ENCODE assay signal across 21 mouse cellular contexts in the genomic region with DNA sequence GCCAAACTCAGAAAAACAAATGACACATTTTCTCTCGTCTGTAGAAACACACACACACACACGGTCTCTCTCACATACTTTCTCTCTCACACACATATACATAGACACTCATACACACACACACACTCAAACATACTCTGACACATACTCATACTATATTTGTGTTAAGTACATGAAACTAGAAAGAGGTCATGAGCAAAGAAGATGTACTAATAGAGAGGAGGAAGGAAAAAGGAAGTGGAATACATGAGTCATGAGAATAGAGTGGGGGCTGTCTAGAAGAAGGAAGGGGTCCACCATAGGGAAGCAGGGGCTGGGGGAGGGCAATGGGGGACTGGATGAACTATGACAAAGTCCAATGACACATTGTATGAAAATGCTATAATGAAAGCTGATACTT. TPM values are rescaled to one million over a fixed set of nuclear protein-coding genes. Genes with fewer than 3 reads are reported as not detected.
A peak's percentile ranks its signal among the peaks of the same experiment; 100 is the strongest.
DNase-seq lines count a peak whose midpoint lies in the region; ATAC-seq lines count a peak whose summit lies in the region.
"Had no signal": no experiment of that assay in that cellular context is flagged by ENCODE, and none has a peak within 500 bp of the region (broad histone marks: within the 10 kb centered on the region; RNA-seq: fewer than 3 reads in every experiment).

No protein-coding gene starts in this region.

- H3K36me3 ChIP-seq in heart, embryonic 13.5 days: no peaks in the 10 kb centered on the region
- H3K36me3 ChIP-seq: heart, embryonic 12.5 days; hindbrain, embryonic 10.5 days; midbrain, embryonic 15.5 days had no signal

- intact Hi-C loops in heart, postnatal 10 days (cut with DNase I): no loop called here

- H3K9me3 ChIP-seq in heart, embryonic 13.5 days: 0 out of 2 replicates have a peak, but pooled peaks cover 2% of the 10 kb centered on the region
- H3K9me3 ChIP-seq: midbrain, embryonic 15.5 days had no signal

- ATAC-seq in heart, embryonic 13.5 days (ENCODE audit: extremely low read depth, insufficient number of reproducible peaks, low FRiP score, low TSS enrichment): 0 out of 2 replicates have a peak, but pooled peaks have one; percentile 19
- ATAC-seq in megakaryocyte progenitor cell, adult 5-6 weeks (replicated peaks; ENCODE audit: poor library complexity): peak; percentile 80
- no peak for ATAC-seq in erythroid progenitor cell, adult 5-6 weeks (replicated peaks; ENCODE audit: low FRiP score, poor library complexity, severe bottlenecking)
- ATAC-seq: midbrain, embryonic 15.5 days had no signal

- no peak overlapping the region for H3K9ac ChIP-seq in heart, embryonic 13.5 days
- H3K9ac ChIP-seq: heart, embryonic 12.5 days; midbrain, embryonic 15.5 days had no signal

- H3K27ac ChIP-seq in heart, embryonic 13.5 days (replicated peaks): no peak overlapping the region; the same call in 1 of the 2 replicates
- H3K27ac ChIP-seq: hindbrain, embryonic 10.5 days; kidney, postnatal 0 days; midbrain, embryonic 15.5 days had no signal

- no peak for DNase-seq in heart, postnatal 10 days
- peak; percentile 19 for DNase-seq in testis, postnatal 10 days (ENCODE audit: low spot score)
- DNase-seq in testis, postnatal 14 days (ENCODE audit: low spot score): no peak
- DNase-seq in right cerebral cortex, postnatal 25 days: no peak
- DNase-seq in kidney, adult 9 months: no peak
- DNase-seq: adrenal gland, postnatal 10 days; cerebellum, adult 2 months; gastrocnemius, postnatal 36 days; retina, postnatal 1 day; thymus, postnatal 25 days had no signal

- H3K4me3 ChIP-seq in heart, embryonic 13.5 days: no peak overlapping the region
- H3K4me3 ChIP-seq: heart, embryonic 12.5 days; hindbrain, embryonic 10.5 days; layer of hippocampus, adult 2 months; megakaryocyte, embryonic 14.5 days; midbrain, embryonic 15.5 days had no signal

- peaks cover 25% of the 10 kb centered on the region for H3K4me1 ChIP-seq in heart, embryonic 13.5 days
- H3K4me1 ChIP-seq: hindbrain, embryonic 10.5 days; midbrain, embryonic 15.5 days had no signal

- no peaks in the 10 kb centered on the region for H3K27me3 ChIP-seq in heart, embryonic 13.5 days (replicated peaks)
- H3K27me3 ChIP-seq: heart, embryonic 12.5 days; megakaryocyte, embryonic 14.5 days; midbrain, embryonic 15.5 days had no signal

- 72% methylated on average over 2 of the region's 2 CpGs for WGBS in heart, embryonic 13.5 days

- no peak overlapping the region for H3K4me2 ChIP-seq in heart, embryonic 13.5 days
- H3K4me2 ChIP-seq: heart, embryonic 12.5 days; midbrain, embryonic 15.5 days had no signal

RNA-seq across cellular contexts. Expression of a gene that starts 9.3 kb away (rescaled TPM):
- polyA plus RNA-seq in heart, embryonic 13.5 days (2015; fragmentation: Nextera tagmentation; extraction: Ambion mirVana): 90.9 and 97.5 TPM in 2 replicates
- total RNA-seq in heart, postnatal 10 days (2021): 10 to 100 TPM; 36.5 to 41.0 TPM
- total RNA-seq in megakaryocyte progenitor cell, adult 5-6 weeks (2015): 61.3 and 67.0 TPM in 2 replicates
- 58.1 and 66.2 TPM in 2 replicates for total RNA-seq in megakaryocyte progenitor cell, adult 5-6 weeks (2017)
- total RNA-seq in erythroid progenitor cell, adult 5-6 weeks (2015; ENCODE audit: low replicate concordance): 226 TPM in 2 replicates
- total RNA-seq in erythroid progenitor cell, adult 5-6 weeks (2017; ENCODE audit: low replicate concordance): 141 and 188 TPM in 2 replicates

RNA-seq across cellular contexts. Expression of a gene that starts 45.0 kb away (rescaled TPM):
- 12.8 and 13.3 TPM in 2 replicates for polyA plus RNA-seq in heart, embryonic 13.5 days (2015; fragmentation: Nextera tagmentation; extraction: Ambion mirVana)
- 100 to 1,000 TPM; 220 to 258 TPM for total RNA-seq in heart, postnatal 10 days (2021)
- not detected in 2 replicates for total RNA-seq in megakaryocyte progenitor cell, adult 5-6 weeks (2015)
- total RNA-seq in megakaryocyte progenitor cell, adult 5-6 weeks (2017): not detected in 2 replicates
- 0.36 TPM in 1 of 2 replicates, not detected in the other for total RNA-seq in erythroid progenitor cell, adult 5-6 weeks (2015; ENCODE audit: low replicate concordance)
- total RNA-seq in erythroid progenitor cell, adult 5-6 weeks (2017; ENCODE audit: low replicate concordance): 0.26 TPM in 1 of 2 replicates, not detected in the other

RNA-seq across cellular contexts. Expression of a gene that starts 57.1 kb away (rescaled TPM):
- 0.07 TPM in 1 of 2 replicates, not detected in the other for polyA plus RNA-seq in heart, embryonic 13.5 days (2015; fragmentation: Nextera tagmentation; extraction: Ambion mirVana)
- not detected for total RNA-seq in heart, postnatal 10 days (2021)
- total RNA-seq in megakaryocyte progenitor cell, adult 5-6 weeks (2015): not detected in 2 replicates
- total RNA-seq in megakaryocyte progenitor cell, adult 5-6 weeks (2017): not detected in 2 replicates
- not detected in 2 replicates for total RNA-seq in erythroid progenitor cell, adult 5-6 weeks (2015; ENCODE audit: low replicate concordance)
- total RNA-seq in erythroid progenitor cell, adult 5-6 weeks (2017; ENCODE audit: low replicate concordance): not detected in 2 replicates
- total RNA-seq: adrenal gland, postnatal 10 days; gastrocnemius, postnatal 36 days; liver, adult 2 months had no signal
- polyA plus RNA-seq: embryonic facial prominence, embryonic 14.5 days; kidney, postnatal 0 days; liver, adult 2 months had no signal

Comparison
In these comparisons a context has a peak if more than half of its experiments do, and no peak if none do; other contexts are left out.
1. RNA of a gene that starts 45.0 kb away (total RNA-seq): 220 to 258 TPM in heart, postnatal 10 days; not detected in megakaryocyte progenitor cell, adult 5-6 weeks and 0.26 to 0.36 TPM in erythroid progenitor cell, adult 5-6 weeks; every median in the first group is over 100 times any median in the second.